Mouse (Mus musculus): ENCODE measurements around the gene Myl3.

Myl3 gene

GRCm38 (mm10) chr9:110797013-110797412 is 55.4 kb downstream of the Myl3 start:
- no peak for DNase-seq (ENCODE audit: low read depth, low spot score)
- Histone ChIP-seq H3K27me3 (ENCODE audit: control insufficient read depth, insufficient read depth, low read length, poor library complexity, severe bottlenecking) (no peaks in the 10 kb centered on the region), H3K36me3 (ENCODE audit: control insufficient read depth, insufficient read depth, low read length, poor library complexity, severe bottlenecking) (no peaks in the 10 kb centered on the region)

- Histone ChIP-seq H3K27me3 (ENCODE audit: control insufficient read depth, insufficient read depth, low read length, poor library complexity, severe bottlenecking) (no peaks in the 10 kb centered on the region), H3K36me3 (ENCODE audit: control insufficient read depth, insufficient read depth, low read length, poor library complexity, severe bottlenecking) (no peaks in the 10 kb centered on the region)
- no peak for DNase-seq (ENCODE audit: low read depth, low spot score)
These were observed 56.2 kb downstream of the Myl3 start, which contains the start of gene Prss42 for GRCm38 (mm10) chr9:110797866-110798265. TSS of gene Prss42 (plus strand) at chr9:110798166.

- Histone ChIP-seq H3K36me3 (ENCODE audit: control insufficient read depth, insufficient read depth, low read length, poor library complexity, severe bottlenecking) (no peaks in the 10 kb centered on the region), H3K27me3 (ENCODE audit: control insufficient read depth, insufficient read depth, low read length, poor library complexity, severe bottlenecking) (no peaks in the 10 kb centered on the region)
- no peak for DNase-seq (ENCODE audit: low read depth, low spot score)
These were observed 59.3 kb downstream of the Myl3 start for GRCm38 (mm10) chr9:110800834-110801479.

GRCm38 (mm10) chr9:110803294-110803693 is 61.6 kb downstream of the Myl3 start:
- no peaks in the 10 kb centered on the region for H3K27me3 ChIP-seq (ENCODE audit: control insufficient read depth, insufficient read depth, low read length, poor library complexity, severe bottlenecking)
- H3K36me3 ChIP-seq (ENCODE audit: control insufficient read depth, insufficient read depth, low read length, poor library complexity, severe bottlenecking): no peaks in the 10 kb centered on the region
- DNase-seq (ENCODE audit: low read depth, low spot score): peak; percentile 38

GRCm38 (mm10) chr9:110810051-110810450 is 68.4 kb downstream of the Myl3 start:
- Histone ChIP-seq H3K36me3 (ENCODE audit: control insufficient read depth, insufficient read depth, low read length, poor library complexity, severe bottlenecking) (no peaks in the 10 kb centered on the region), H3K27me3 (ENCODE audit: control insufficient read depth, insufficient read depth, low read length, poor library complexity, severe bottlenecking) (no peaks in the 10 kb centered on the region)
- no peak for DNase-seq (ENCODE audit: low read depth, low spot score)

- no peaks in the 10 kb centered on the region for H3K27me3 ChIP-seq (ENCODE audit: control insufficient read depth, insufficient read depth, low read length, poor library complexity, severe bottlenecking)
- H3K36me3 ChIP-seq (ENCODE audit: control insufficient read depth, insufficient read depth, low read length, poor library complexity, severe bottlenecking): no peaks in the 10 kb centered on the region
- no peak for DNase-seq (ENCODE audit: low read depth, low spot score)
These were observed 72.1 kb downstream of the Myl3 start, which contains the start of gene Prss44 for GRCm38 (mm10) chr9:110813789-110814188. TSS of gene Prss44 (plus strand) at chr9:110813994.
